Mouse (Mus musculus): Measurements from ENCODE around the gene Guf1. TPM values are rescaled to one million over a fixed set of nuclear protein-coding genes. Genes with fewer than 3 reads are reported as not detected.

Guf1 gene
- 52.1 and 56.5 TPM in 2 replicates for polyA plus RNA-seq (2012; rRNA removed)

DNA sequence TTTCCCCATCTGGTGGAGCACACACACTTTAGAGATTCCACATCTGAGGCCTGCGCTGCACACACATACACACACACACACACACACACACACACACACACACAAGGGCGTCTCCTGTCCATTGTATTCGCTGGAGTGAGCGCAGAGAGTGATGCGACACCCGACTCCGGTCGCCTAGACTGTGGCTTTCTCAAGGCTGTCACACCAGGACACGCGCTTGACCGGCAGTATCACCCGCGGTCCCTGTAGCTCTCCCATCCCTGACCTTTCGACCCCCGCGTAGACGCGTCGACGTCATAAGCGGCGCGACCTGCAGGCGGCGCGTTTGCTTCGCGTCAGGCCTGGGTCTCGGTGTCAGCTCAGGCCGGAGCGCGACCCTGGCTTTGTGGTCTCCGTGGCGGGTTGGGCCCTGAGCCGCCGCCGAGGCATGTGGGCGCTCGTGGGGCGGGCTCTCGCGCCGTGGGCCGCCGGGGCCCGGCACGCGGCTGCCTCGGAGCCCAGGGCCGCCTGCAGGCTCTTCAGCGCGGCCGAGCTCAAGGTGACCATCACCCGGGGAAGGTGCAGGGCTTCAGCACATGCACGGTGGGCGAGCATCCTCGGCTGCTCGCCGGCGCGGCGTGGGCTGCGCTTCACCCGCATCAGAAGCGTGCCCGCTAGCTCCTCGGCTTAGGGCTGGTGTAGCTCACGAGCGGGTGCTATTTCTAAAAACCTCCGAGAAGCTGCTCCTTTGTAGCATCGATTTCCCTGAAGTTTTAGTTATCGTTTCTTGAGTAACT, at the start of gene Guf1:
Gene Guf1 (plus strand): TSS at position 296 of the 776 bp plus-strand sequence.
- TF ChIP-seq CTCF (IDR thresholded peaks at IDR 0.05; ENCODE audit: borderline replicate concordance, extremely low read depth, insufficient read depth, insufficient read length) (no peak), POLR2A (IDR thresholded peaks at IDR 0.05; ENCODE audit: borderline replicate concordance, extremely low read depth, insufficient read depth, insufficient read length, poor library complexity, severe bottlenecking) (peak; percentile 79)
- DNase-seq (ENCODE audit: low read depth) = peak; percentile 95

GRCm38 (mm10) chr5:69507045-69507444, 49.7 kb upstream of the Guf1 start:
- DNase-seq (ENCODE audit: low read depth) = peak; percentile 28
- TF ChIP-seq CTCF (IDR thresholded peaks at IDR 0.05; ENCODE audit: borderline replicate concordance, extremely low read depth, insufficient read depth, insufficient read length) (no peak), POLR2A (IDR thresholded peaks at IDR 0.05; ENCODE audit: borderline replicate concordance, extremely low read depth, insufficient read depth, insufficient read length, poor library complexity, severe bottlenecking) (no peak)

GRCm38 (mm10) chr5:69511631-69512030, 45.1 kb upstream of the Guf1 start:
- DNase-seq (ENCODE audit: low read depth) = no peak
- TF ChIP-seq POLR2A (IDR thresholded peaks at IDR 0.05; ENCODE audit: borderline replicate concordance, extremely low read depth, insufficient read depth, insufficient read length, poor library complexity, severe bottlenecking) (no peak), CTCF (IDR thresholded peaks at IDR 0.05; ENCODE audit: borderline replicate concordance, extremely low read depth, insufficient read depth, insufficient read length) (no peak)

DNA sequence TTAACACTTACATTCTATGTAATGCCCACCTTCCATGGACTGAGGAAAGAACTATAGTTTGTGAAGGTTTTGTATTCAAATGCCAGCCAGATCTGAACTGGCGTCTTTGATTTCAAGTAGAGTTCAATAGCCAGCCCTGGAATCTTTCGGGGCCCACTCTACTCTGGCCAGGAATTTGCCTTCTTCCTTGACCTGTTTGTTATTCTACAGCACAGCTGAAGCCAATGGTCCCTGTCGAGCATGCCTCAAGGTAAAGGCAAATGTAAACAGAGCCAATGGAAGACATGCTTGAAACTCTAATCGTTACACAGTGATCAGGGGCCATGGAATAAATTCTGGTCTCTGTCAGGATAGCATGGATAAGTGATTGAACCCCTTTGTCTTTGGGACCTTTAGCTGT, 44.5 kb upstream of the Guf1 start:
- no peak for DNase-seq (ENCODE audit: low read depth)
- TF ChIP-seq POLR2A (IDR thresholded peaks at IDR 0.05; ENCODE audit: borderline replicate concordance, extremely low read depth, insufficient read depth, insufficient read length, poor library complexity, severe bottlenecking) (no peak), CTCF (IDR thresholded peaks at IDR 0.05; ENCODE audit: borderline replicate concordance, extremely low read depth, insufficient read depth, insufficient read length) (no peak)

- TF ChIP-seq CTCF (IDR thresholded peaks at IDR 0.05; ENCODE audit: borderline replicate concordance, extremely low read depth, insufficient read depth, insufficient read length) (peak; percentile 78), POLR2A (IDR thresholded peaks at IDR 0.05; ENCODE audit: borderline replicate concordance, extremely low read depth, insufficient read depth, insufficient read length, poor library complexity, severe bottlenecking) (no peak)
- DNase-seq (ENCODE audit: low read depth) = peak; percentile 85
These were observed 36.0 kb upstream of the Guf1 start for GRCm38 (mm10) chr5:69520661-69521278.

DNA sequence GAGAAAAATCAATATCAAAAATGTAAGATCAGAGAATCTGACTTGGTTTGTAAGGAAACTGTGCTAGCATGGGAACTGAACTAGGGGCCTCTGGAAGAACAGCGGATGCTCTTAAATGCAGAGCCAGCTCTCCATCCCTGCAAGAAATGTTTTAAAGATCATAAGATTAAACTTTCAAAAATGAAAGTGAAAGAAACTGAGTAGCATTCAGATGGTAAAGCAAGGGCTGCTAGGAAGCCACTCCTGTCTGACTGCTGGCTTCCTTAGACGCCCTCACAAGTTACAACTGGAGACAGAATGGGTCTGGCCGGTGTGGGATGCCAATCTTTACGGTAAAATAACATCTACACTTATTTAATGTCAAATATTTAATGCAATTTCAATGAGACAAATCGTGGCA, 34.7 kb upstream of the Guf1 start:
- TF ChIP-seq CTCF (IDR thresholded peaks at IDR 0.05; ENCODE audit: borderline replicate concordance, extremely low read depth, insufficient read depth, insufficient read length) (no peak), POLR2A (IDR thresholded peaks at IDR 0.05; ENCODE audit: borderline replicate concordance, extremely low read depth, insufficient read depth, insufficient read length, poor library complexity, severe bottlenecking) (no peak)
- DNase-seq (ENCODE audit: low read depth) = no peak

DNA sequence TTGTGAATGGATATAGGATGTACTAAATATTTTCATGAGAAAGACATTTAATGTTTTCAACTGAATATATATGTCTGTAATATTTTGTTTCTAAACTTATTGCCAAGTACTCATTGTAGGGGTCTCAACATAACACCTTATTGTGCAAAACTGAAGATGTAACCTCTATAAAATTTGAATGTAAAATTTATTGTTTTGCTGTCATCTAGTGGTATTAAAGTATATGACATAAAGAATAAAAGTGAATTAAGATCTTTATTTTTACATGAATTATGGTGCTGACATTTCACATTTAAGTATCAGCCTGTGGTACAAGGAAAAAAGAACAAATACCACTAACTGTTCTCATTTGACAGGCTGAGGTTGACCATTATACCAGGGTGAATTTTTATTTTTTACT, 32.8 kb upstream of the Guf1 start:
- no peak for DNase-seq (ENCODE audit: low read depth)
- TF ChIP-seq POLR2A (IDR thresholded peaks at IDR 0.05; ENCODE audit: borderline replicate concordance, extremely low read depth, insufficient read depth, insufficient read length, poor library complexity, severe bottlenecking) (no peak), CTCF (IDR thresholded peaks at IDR 0.05; ENCODE audit: borderline replicate concordance, extremely low read depth, insufficient read depth, insufficient read length) (no peak)

DNA sequence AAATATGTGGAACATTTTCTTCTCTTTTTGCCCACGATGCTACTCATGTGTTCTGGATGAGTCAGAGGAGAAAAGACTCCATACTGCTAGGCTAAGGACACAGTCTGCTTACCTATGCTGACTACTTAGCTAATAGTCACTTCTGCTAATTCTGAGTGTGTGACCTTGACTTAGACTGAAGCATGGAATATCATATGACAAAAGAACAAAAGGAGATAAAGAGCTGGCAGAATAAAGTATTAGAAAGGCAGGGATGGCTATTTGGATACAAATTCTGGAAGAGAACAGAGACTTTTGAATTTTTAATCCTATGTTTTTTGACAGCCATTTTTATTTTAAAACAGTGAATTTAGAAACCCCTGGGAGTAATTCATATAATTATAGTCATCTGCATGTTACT, 15.0 kb upstream of the Guf1 start:
- TF ChIP-seq CTCF (IDR thresholded peaks at IDR 0.05; ENCODE audit: borderline replicate concordance, extremely low read depth, insufficient read depth, insufficient read length) (no peak), POLR2A (IDR thresholded peaks at IDR 0.05; ENCODE audit: borderline replicate concordance, extremely low read depth, insufficient read depth, insufficient read length, poor library complexity, severe bottlenecking) (no peak)
- no peak for DNase-seq (ENCODE audit: low read depth)

DNA sequence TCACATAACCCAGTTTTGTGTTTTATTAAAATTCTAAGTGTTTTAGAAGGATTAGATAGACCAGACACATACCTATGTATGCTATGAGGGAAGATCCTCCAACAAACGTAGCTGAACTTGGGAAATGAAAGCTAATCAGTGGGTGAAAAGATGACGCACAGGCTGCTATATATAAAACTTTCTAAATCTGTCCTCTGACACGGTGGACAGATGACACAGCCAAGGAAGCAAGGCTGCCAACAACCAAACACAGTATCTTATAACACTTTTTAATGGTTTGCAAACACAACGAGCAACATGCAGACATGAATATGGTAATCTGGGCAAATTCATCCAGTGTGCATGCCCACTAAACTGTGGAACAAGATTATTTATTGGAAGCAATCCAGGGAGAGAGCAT, 14.2 kb upstream of the Guf1 start, which contains the start of gene Yipf7:
Gene Yipf7 (minus strand): TSS at position 160 of the 400 bp plus-strand sequence.
- DNase-seq (ENCODE audit: low read depth) = no peak
- no peak for TF ChIP-seq POLR2A (IDR thresholded peaks at IDR 0.05; ENCODE audit: borderline replicate concordance, extremely low read depth, insufficient read depth, insufficient read length, poor library complexity, severe bottlenecking)
- no peak for TF ChIP-seq CTCF (IDR thresholded peaks at IDR 0.05; ENCODE audit: borderline replicate concordance, extremely low read depth, insufficient read depth, insufficient read length)

GRCm38 (mm10) chr5:69557404-69557935, 747 bp downstream of the Guf1 start:
- TF ChIP-seq CTCF (IDR thresholded peaks at IDR 0.05; ENCODE audit: borderline replicate concordance, extremely low read depth, insufficient read depth, insufficient read length) (no peak), POLR2A (IDR thresholded peaks at IDR 0.05; ENCODE audit: borderline replicate concordance, extremely low read depth, insufficient read depth, insufficient read length, poor library complexity, severe bottlenecking) (no peak)
- peak; percentile 62 for DNase-seq (ENCODE audit: low read depth)

DNA sequence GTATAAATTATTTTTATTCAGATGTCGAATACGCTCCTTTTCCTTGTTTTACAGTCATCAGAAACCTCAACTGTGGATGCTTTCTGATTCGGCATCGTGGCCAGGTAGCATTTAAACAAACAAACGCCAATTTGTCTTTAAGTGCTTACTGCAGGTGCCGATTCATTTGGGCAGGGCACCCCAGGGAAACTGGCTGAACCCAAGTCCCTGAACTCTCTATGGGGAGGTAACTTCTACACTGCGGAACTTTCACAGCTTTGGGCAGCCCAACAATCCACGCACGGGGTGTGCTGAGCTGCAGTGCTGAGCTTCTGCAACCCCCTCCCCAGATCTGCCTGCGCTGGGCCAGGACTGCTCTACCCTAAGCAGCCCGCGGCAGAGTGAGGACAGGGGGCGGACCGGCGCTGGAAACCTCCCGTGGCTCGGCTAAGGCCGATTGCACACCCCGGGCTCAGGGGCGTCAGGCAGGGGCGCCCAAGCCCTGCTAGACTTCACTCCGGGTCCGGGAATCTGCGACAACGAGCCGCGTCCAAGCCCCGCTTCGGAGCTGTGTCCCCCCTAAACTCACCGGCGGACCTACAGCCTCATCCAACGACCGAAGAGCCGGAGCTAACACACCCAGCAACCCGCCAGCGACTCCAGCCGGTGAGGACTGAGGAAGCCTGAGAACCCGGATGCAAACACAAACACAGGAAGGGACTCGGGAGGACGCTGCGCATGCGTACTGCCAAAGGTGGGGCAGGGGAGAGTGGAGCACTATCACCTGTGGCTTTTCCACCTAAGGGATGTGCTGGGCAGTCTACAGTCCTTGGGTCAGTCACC, 35.1 kb downstream of the Guf1 start, which contains the start of gene Gnpda2:
Gene Gnpda2 (minus strand): TSS at position 701 of the 822 bp plus-strand sequence.
- peak; percentile 96 for DNase-seq (ENCODE audit: low read depth)
- TF ChIP-seq POLR2A (IDR thresholded peaks at IDR 0.05; ENCODE audit: borderline replicate concordance, extremely low read depth, insufficient read depth, insufficient read length, poor library complexity, severe bottlenecking) (peak; percentile 71; the same call in 1 of the 2 replicates), CTCF (IDR thresholded peaks at IDR 0.05; ENCODE audit: borderline replicate concordance, extremely low read depth, insufficient read depth, insufficient read length) (peak; percentile 47; the same call in 1 of the 2 replicates)
